Mouse (Mus musculus) forebrain, embryonic 11.5 days (tissue): ENCODE data around the gene Wnt2. TPM values are rescaled to one million over a fixed set of nuclear protein-coding genes. Genes with fewer than 3 reads are reported as not detected.

Experiments
- ATAC-seq: fragments of 200-750 bp; cut with Nextera tagmentation; replicated peaks from 2 replicates; pipeline ENCODE4 v1.8.0; 2017; ENCODE audit warnings: moderate TSS enrichment; ENCODE audit not compliant: low FRiP score
- DNase-seq: peaks from one replicate; pipeline ENCODE4 v3.0.0-alpha.2; 2017; ENCODE audit warnings: low spot score
- H3K27ac ChIP-seq: fragments of 300-500 bp; sonication (generic); 2 replicates; pipeline ENCODE4 v1.5.1; 2014; ENCODE audit warnings: low read depth, low read length
- H3K27me3 ChIP-seq: fragments of 300-500 bp; sonication (generic); 2 replicates; pipeline ENCODE4 v1.6.1; 2014; ENCODE audit warnings: mild to moderate bottlenecking, low read length, mixed read lengths; ENCODE audit not compliant: control insufficient read depth, insufficient read depth
- H3K36me3 ChIP-seq: fragments of 300-500 bp; sonication (generic); 2 replicates; pipeline ENCODE4 v1.6.1; 2014; ENCODE audit warnings: mild to moderate bottlenecking, low read length, moderate library complexity, mixed read lengths; ENCODE audit not compliant: control insufficient read depth, insufficient read depth
- H3K4me1 ChIP-seq: fragments of 300-500 bp; sonication (generic); replicated peaks from 2 replicates; pipeline ENCODE4 v1.6.1; 2014; ENCODE audit warnings: low read length, mixed read lengths; ENCODE audit not compliant: control insufficient read depth, insufficient read depth
- H3K4me2 ChIP-seq: fragments of 300-500 bp; sonication (generic); 2 replicates; pipeline ENCODE4 v1.6.1; 2014; ENCODE audit warnings: low read depth, mild to moderate bottlenecking, low read length, moderate library complexity, mixed read lengths; ENCODE audit not compliant: severe bottlenecking
- H3K4me3 ChIP-seq: fragments of 300-500 bp; sonication (generic); 2 replicates; pipeline ENCODE4 v1.5.1; 2014; ENCODE audit warnings: low read depth, low read length
- H3K9ac ChIP-seq: fragments of 300-500 bp; sonication (generic); 2 replicates; pipeline ENCODE4 v1.6.1; 2014; ENCODE audit warnings: low read length
- H3K9me3 ChIP-seq: fragments of 300-500 bp; sonication (generic); 2 replicates; pipeline ENCODE4 v1.6.1; 2016; ENCODE audit warnings: low read length, mixed read lengths; ENCODE audit not compliant: control insufficient read depth
- WGBS: fragments of 180-500 bp; shearing (Covaris S2); extraction: QIAGEN DNeasy Blood & Tissue Kit; methylation state at CpG from one replicate; pipeline ENCODE4 v1.1.7; 2014; 5-methylcytosine and 5-hydroxymethylcytosine counted together
- polyA plus RNA-seq: library from polyadenylated mRNA; unstranded; fragments of >200 nt; fragmentation: Nextera tagmentation; extraction: Ambion mirVana; gene quantifications from 2 replicates; pipeline ENCODE4 v1.2.1, GENCODE M21; 2014

Gene Wnt2
- polyA plus RNA-seq, 1 experiment from 2014 or later, result 0.61 TPM

GRCm38 (mm10) chr6:17991625-17992024 lies 38.8 kb downstream of the Wnt2 start:
- ATAC-seq, result no peak
- 75% methylated on average over 7 of the region's 7 CpGs for WGBS

GRCm38 (mm10) chr6:17990173-17991028 lies 40.0 kb downstream of the Wnt2 start:
- WGBS, result 91% methylated on average over 9 of the region's 9 CpGs
- H3K27me3 ChIP-seq, result 0 out of 2 replicates have a peak, but pooled peaks cover 2% of the 10 kb centered on the region
- H3K4me1 ChIP-seq, result peaks cover 2% of the 10 kb centered on the region; the same call in 1 of the 2 replicates
- ATAC-seq, result no peak
- H3K9ac ChIP-seq, result no peak overlapping the region
- no peaks in the 10 kb centered on the region for H3K9me3 ChIP-seq
- no peak overlapping the region for H3K4me2 ChIP-seq
- DNase-seq, result no peak
- H3K27ac ChIP-seq, result no peak overlapping the region
- no peak overlapping the region for H3K4me3 ChIP-seq
- H3K36me3 ChIP-seq, result no peaks in the 10 kb centered on the region

More at GRCm38 (mm10) chr6:17991625-17992024, 38.8 kb downstream of the Wnt2 start:
- H3K9me3 ChIP-seq, result no peaks in the 10 kb centered on the region
- H3K27me3 ChIP-seq, result 0 out of 2 replicates have a peak, but pooled peaks cover 2% of the 10 kb centered on the region
- no peak overlapping the region for H3K9ac ChIP-seq
- DNase-seq, result no peak
- no peak overlapping the region for H3K27ac ChIP-seq
- no peak overlapping the region for H3K4me2 ChIP-seq
- H3K4me1 ChIP-seq, result peaks cover 2% of the 10 kb centered on the region; the same call in 1 of the 2 replicates
- H3K36me3 ChIP-seq, result no peaks in the 10 kb centered on the region
- no peak overlapping the region for H3K4me3 ChIP-seq

- DNase-seq (no peak), ATAC-seq (no peak)
- Histone ChIP-seq H3K4me1 (no peaks in the 10 kb centered on the region), H3K4me3 (no peak overlapping the region), H3K27ac (no peak overlapping the region), H3K9me3 (no peaks in the 10 kb centered on the region), H3K4me2 (no peak overlapping the region), H3K9ac (no peak overlapping the region), H3K36me3 (no peaks in the 10 kb centered on the region), H3K27me3 (no peaks in the 10 kb centered on the region)
- 83% methylated on average over 1 of the region's 1 CpGs for WGBS
Observed at GRCm38 (mm10) chr6:17979361-17979760, 51.0 kb downstream of the Wnt2 start.

GRCm38 (mm10) chr6:17978881-17979280 lies 51.5 kb downstream of the Wnt2 start:
- no peak for ATAC-seq

GRCm38 (mm10) chr6:17978324-17978723 lies 52.1 kb downstream of the Wnt2 start:
- DNase-seq (no peak), ATAC-seq (no peak)
- 81% methylated on average over 5 of the region's 5 CpGs for WGBS
- Histone ChIP-seq H3K36me3 (no peaks in the 10 kb centered on the region), H3K4me1 (no peaks in the 10 kb centered on the region), H3K9ac (no peak overlapping the region), H3K4me3 (no peak overlapping the region), H3K27ac (no peak overlapping the region), H3K27me3 (no peaks in the 10 kb centered on the region), H3K4me2 (no peak overlapping the region), H3K9me3 (no peaks in the 10 kb centered on the region)

More at GRCm38 (mm10) chr6:17978881-17979280, 51.5 kb downstream of the Wnt2 start:
- 87% methylated on average over 3 of the region's 3 CpGs for WGBS
- Histone ChIP-seq H3K27me3 (no peaks in the 10 kb centered on the region), H3K36me3 (no peaks in the 10 kb centered on the region), H3K9ac (no peak overlapping the region), H3K4me3 (no peak overlapping the region), H3K9me3 (no peaks in the 10 kb centered on the region), H3K27ac (no peak overlapping the region), H3K4me1 (no peaks in the 10 kb centered on the region), H3K4me2 (no peak overlapping the region)
- DNase-seq, result no peak

- Histone ChIP-seq H3K9me3 (no peaks in the 10 kb centered on the region), H3K9ac (no peak overlapping the region), H3K4me2 (no peak overlapping the region), H3K36me3 (no peaks in the 10 kb centered on the region), H3K4me3 (no peak overlapping the region), H3K27ac (no peak overlapping the region), H3K27me3 (no peaks in the 10 kb centered on the region), H3K4me1 (no peaks in the 10 kb centered on the region)
- 51% methylated on average over 1 of the region's 1 CpGs for WGBS
- no peak for ATAC-seq
- DNase-seq, result no peak
Observed at GRCm38 (mm10) chr6:17977165-17977564, 53.2 kb downstream of the Wnt2 start.

- no peaks in the 10 kb centered on the region for H3K27me3 ChIP-seq
- no peak for DNase-seq
- H3K9me3 ChIP-seq, result no peaks in the 10 kb centered on the region
- H3K4me3 ChIP-seq, result no peak overlapping the region
- no peak overlapping the region for H3K27ac ChIP-seq
- ATAC-seq, result no peak
- 90% methylated on average over 3 of the region's 3 CpGs for WGBS
- no peak overlapping the region for H3K9ac ChIP-seq
- no peak overlapping the region for H3K4me2 ChIP-seq
- H3K4me1 ChIP-seq, result no peaks in the 10 kb centered on the region
- H3K36me3 ChIP-seq, result no peaks in the 10 kb centered on the region
Observed at GRCm38 (mm10) chr6:17974416-17974815, 56.0 kb downstream of the Wnt2 start.

GRCm38 (mm10) chr6:17971393-17971792 lies 59.0 kb downstream of the Wnt2 start:
- ATAC-seq (no peak), DNase-seq (no peak)
- Histone ChIP-seq H3K9me3 (no peaks in the 10 kb centered on the region), H3K27ac (no peak overlapping the region), H3K36me3 (no peaks in the 10 kb centered on the region), H3K27me3 (no peaks in the 10 kb centered on the region), H3K9ac (no peak overlapping the region), H3K4me1 (no peaks in the 10 kb centered on the region), H3K4me3 (no peak overlapping the region), H3K4me2 (no peak overlapping the region)

GRCm38 (mm10) chr6:17969815-17970214 lies 60.6 kb downstream of the Wnt2 start:
- no peak for ATAC-seq

More at GRCm38 (mm10) chr6:17969815-17970214, 60.6 kb downstream of the Wnt2 start:
- no peaks in the 10 kb centered on the region for H3K36me3 ChIP-seq
- no peak for DNase-seq
- no peaks in the 10 kb centered on the region for H3K4me1 ChIP-seq
- no peak overlapping the region for H3K4me3 ChIP-seq
- H3K27me3 ChIP-seq, result no peaks in the 10 kb centered on the region
- 95% methylated on average over 1 of the region's 1 CpGs for WGBS
- H3K9ac ChIP-seq, result no peak overlapping the region
- H3K4me2 ChIP-seq, result no peak overlapping the region
- no peaks in the 10 kb centered on the region for H3K9me3 ChIP-seq
- no peak overlapping the region for H3K27ac ChIP-seq
